Mouse (Mus musculus) A20 (cell line): ENCODE measurements around the gene Chl1.

Experiments used
- DNase-seq: peaks from one replicate; pipeline ENCODE4 v3.0.0-alpha.2; 2011; ENCODE audit warnings: low read depth, low spot score

Chl1 gene

DNA sequence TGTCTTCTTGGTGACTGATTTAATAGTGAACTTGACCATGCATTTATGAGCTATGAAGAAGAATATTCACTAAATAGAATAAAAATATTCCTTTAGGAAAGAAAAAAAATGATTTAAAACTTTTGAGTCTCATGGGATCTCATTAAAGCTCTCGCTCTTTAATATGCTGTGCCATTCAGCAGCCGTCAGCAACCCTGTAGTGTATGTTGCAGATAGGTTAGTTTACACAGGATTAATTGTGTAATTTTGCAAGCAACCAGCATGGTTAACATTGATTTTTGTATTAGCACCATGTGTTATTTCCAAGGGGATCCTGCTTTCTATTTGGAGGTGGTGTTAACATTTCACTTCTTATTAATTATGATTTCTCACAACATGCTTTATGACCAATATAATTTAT, 32.2 kb downstream of the Chl1 start:
- DNase-seq: no peak

DNA sequence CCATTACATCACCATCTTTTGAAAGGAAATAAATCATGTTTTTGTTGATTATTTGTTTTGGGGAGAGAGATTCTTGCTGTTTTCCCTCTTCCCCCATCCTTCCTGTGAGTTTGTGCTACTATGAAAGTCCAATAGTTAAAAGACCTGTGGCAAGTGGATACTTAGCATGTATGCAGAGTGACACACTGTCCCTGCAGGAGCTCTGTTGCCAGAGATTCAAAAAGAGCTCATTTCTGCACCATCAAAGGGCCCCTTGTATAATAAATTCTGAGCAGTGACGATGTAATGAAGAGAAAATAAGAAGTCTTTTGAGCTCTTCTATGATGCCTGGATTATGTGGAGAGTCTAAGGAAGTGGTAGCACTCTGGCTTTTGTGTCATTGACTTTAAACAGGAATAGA, 33.4 kb downstream of the Chl1 start:
- DNase-seq: no peak

DNA sequence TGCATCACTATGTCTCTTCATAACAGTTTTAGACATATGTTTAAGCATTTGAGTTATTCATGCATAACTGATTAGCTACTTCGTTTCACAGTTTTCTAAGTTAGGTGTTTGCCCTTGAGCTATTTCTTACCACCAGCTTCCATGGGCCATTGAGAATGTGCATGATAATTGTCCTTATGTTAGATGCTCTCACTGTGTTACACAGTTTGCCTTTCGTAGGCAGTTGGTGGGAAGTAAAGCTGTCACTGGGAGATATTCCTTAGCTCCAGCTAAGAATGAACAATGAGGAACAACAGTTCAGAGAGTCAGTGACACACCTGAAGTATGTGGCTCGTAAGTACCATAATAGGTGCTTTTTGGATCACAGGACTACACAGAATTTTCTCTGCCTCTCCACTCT, 35.9 kb downstream of the Chl1 start:
- DNase-seq: no peak

DNA sequence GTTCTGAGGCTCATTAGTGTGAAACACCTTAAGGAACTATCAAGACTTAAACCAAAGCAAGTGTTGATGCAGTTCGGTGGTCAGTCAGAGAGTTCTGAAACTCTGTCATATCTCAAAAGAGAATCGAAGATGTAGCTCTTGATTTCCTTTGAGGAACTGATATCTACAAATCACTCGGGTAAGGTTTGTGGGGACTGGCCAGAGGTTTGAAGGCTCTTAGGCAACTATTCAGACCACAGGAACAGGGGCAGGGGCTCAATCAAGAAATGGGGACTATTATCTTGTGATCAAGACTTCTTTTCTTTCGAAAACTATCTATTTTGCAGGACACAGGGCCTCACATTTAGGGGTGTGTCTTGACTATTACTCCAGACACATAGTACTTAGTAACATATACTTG, 39.5 kb downstream of the Chl1 start:
- no peak for DNase-seq

DNA sequence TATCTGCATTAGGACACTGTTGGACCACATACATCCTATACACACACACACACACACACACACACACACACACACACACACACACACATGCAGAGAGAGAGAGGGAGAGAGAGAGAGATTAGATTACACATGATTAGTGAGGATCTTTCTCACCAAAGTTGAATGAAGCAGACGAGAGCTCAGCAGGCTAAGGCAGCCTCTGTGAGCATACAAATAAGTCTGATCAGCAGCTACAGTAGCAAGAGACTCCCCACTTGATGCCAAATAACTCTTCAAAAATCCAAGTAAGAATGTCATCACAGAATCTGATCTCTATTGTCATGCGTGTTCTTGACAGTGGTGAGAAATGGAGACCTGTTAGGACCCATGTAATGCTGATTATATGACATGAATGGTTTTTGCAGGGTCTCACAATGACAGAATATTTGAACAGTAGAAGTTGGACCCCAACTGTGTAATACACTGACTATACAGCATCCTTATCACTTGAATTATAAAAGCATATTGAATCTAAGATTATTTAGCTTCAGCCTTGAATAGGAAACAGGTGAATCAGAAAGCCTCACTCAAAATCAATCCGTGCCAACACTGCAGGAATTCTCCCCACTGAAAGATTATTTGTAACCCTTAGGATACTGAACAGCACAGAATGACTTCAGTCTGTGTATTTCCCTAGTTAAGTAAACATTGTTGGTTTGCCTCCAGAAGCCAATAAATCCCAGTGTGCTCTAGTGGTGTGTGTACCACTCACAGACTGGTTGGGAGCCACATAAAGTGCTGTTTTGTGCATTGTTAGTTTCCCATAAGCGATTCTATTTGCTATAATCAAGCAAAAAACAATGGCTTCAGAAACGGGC, 47.9 kb downstream of the Chl1 start:
- no peak for DNase-seq

DNA sequence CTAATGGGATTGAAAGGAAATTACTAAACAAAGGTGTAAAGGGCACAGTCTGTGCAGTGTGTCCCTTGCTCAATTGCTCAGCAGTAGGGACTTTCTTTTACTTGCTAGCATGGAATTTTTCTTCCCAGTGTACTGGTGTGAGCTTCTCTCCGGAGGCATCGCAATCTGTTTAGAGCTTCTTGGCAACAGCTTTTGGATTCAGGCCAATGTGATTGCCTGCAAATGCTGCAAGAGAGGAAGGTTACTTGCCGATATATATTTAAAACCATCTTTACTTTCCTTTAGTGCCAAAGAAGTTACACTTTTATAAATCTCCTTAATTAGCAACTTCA, 48.5 kb downstream of the Chl1 start:
- DNase-seq: no peak

DNA sequence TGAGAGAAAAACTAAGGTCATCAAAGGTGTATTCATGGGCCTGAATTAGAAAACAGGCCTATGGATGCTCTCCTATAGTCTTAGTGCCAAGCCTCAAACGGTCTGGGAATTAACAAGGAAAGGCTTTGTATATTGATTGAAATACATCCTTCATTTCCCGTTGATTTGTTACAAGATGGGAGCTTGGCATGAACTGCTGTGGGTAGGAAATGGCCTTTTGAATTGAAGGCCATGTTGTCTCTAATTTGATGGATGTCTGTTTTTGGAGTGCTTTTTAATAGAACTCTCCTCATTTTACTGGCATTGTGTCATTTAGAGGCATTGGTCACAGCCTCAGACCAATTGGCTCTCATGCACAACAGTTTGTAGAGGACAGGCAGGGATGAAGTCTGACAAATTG, 49.0 kb downstream of the Chl1 start:
- no peak for DNase-seq

DNA sequence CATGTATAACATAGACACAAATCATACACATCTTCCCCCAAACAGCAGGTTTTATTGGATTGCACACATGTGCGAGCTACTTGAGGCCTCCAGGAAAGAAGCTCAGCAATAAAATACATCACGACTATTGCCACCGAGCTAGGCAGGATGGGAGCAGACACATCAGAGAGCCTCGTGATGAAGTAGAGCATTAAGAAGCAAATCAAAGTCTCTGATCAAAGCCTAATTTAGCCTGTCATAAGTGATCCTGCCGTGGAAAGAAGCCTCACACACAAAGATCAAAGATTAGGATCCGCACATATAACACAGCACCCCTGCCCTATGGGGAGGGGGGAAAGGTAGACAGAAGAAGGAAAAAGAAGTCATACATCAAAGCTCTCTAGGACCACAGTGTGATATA, 54.4 kb downstream of the Chl1 start:
- no peak for DNase-seq

DNA sequence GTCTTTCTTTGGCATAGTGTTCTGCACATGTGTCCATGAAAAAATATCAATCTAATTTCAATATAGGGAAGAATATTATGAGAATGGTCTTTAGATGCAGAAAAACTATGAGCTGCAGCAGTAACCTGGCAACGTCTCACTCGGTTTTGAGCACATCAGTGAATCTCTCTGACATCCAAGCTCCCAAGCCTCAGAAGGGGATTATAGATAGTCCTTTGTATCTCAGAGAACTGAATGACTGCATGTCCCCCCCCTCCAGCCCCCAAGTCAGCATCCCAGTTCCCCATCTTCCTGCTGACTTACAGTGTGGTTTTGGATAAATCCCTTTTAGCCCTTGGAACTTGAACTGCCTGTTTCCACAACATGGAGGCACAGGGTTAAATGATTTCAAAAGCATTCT, 56.9 kb downstream of the Chl1 start:
- no peak for DNase-seq

DNA sequence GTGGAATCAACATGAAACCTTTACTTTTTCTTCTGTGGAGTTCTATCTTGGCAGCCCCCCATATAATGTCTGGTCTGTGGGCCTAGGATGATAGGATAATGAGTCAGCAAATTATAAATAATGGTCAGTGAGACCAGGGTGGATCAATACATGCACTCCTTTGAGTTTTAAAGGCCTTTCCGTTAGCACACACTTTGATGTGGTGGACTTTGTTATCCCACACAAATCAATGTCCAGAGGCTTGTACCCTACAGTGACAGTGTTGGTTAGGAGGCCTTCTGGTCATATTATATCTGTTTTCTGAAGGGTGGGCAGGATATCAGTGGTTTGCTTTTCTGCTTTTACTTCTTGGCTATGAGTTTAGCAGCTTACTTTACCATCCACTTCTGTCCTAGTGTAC, 62.3 kb downstream of the Chl1 start:
- no peak for DNase-seq

DNA sequence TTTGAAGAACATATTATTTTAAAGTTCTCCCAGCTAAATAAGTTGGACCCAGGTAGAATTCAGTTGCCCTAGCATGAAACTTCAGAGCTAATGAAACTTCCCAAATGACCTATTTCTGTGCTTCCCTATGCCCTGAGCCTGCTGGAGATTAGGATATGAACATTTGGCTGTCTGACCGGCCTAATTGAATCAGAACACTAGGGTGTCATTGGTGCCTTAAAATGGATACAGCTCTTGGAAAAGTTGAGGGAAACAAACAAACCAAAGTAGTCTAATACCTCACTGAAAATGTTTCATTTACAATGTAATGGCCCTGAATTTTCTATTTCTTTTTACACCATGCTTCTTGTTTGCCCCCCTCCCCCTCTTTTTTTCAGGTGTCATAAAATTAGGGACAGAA, 73.8 kb downstream of the Chl1 start:
- no peak for DNase-seq

DNA sequence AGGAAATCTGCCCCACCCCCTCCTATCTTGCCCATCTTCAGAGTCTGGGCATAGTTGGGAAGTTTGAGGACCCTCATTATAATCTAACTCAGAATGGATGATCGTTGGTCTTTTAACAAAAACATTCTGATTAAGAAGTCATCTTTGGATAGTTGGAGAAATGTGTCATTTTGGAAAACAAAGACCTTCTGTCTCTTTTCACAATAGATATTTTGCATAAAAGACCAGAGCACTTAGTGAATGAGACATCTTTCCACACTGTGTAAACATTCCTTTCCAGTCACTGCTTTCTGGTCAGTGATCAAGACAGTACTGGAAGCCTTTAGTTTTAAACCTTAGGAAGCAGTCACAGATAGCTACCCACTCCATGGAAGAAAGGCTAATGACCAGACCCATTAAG, 75.3 kb downstream of the Chl1 start:
- no peak for DNase-seq

DNA sequence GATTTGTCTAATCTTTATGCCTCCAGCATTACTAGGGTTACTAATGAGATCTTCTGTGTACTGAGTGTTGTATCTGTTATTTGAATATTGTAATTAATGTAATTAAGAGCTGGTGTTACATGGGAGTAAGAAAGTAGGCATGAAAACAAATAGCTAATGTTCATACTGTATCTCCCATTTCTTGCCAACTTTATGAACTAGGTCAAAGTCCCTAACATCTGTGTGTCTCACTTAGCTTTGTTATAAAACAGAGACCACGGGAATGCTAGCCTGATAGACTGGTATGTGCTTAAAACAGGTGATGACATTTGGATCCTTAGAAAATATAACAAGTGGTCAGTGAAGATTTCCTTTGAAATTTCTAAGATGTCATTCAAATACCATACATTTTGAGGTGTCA, 75.7 kb downstream of the Chl1 start:
- no peak for DNase-seq

DNA sequence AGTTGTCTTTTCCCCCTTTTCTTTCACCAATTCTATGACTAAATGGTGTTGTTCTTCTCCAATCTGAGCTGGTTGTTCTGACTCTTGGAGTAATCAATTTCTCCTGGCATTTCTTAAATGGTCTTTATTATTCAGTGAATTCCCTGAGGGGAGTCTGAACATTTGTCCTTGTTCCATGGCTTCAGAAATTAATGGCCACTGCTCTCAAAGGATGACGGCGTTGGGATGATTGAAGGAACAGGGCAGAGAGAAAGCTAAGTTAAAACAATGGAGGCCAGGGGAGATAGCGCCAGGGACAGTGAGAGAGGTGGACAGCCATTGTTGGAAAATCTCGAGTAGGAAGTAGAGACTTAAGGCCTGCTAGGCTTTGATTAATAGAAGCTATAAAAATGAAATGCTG, 91.7 kb downstream of the Chl1 start:
- no peak for DNase-seq

DNA sequence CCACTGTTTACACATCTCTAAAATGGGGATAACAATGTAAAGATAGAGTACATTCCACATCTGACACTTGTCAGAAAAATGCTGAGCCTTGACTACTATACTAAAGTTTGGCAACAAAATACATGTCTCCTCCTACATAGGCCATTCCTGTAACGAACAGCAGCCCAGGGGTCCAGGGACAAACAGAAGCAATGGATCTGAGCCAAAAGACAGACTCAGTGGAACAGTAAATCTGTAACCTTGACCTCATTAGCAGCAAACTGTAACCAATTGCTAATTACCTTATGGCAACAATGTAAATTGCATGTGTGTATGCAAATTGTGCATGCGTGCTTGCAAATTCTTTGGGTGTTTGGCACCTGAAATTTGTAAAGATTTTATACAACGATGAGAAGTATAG, 100.3 kb downstream of the Chl1 start:
- no peak for DNase-seq

DNA sequence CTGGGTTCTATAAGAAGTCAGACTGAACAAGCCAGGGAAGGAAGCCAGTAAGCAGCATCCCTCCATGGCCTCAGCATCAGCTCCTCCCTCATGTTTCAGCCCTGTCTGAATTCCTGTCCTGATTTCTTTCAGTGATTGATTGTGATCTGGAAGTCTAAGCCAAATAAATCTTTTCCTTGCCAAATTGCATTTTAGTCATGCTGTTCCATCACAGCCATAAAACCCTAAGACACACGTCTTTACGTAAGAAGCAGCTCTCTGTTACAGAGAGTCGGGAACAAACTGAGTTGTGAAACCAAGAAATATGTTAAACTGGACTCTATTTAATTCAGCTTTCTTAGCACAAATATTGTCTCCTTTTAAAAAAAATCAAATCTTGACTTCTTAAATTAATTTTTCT, 102.2 kb downstream of the Chl1 start:
- DNase-seq: no peak

DNA sequence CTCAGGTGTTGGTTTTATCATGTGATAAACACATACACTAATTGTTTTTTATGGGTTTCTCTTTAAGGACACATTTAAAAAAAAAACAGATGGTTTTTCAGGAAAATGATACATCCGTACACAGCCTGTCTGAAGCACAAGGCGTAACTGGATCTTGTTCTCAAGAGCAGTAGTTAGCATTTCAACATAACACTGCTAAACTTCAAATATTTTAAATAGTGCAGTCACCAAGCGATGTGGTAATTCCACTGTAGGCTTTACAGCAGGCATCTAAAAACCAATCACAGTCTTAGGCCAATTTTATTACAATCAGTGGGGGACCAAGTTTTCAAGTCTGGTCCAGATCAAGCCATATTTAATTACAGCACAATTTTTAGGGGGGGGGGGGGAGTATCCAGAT, 103.3 kb downstream of the Chl1 start:
- no peak for DNase-seq

DNA sequence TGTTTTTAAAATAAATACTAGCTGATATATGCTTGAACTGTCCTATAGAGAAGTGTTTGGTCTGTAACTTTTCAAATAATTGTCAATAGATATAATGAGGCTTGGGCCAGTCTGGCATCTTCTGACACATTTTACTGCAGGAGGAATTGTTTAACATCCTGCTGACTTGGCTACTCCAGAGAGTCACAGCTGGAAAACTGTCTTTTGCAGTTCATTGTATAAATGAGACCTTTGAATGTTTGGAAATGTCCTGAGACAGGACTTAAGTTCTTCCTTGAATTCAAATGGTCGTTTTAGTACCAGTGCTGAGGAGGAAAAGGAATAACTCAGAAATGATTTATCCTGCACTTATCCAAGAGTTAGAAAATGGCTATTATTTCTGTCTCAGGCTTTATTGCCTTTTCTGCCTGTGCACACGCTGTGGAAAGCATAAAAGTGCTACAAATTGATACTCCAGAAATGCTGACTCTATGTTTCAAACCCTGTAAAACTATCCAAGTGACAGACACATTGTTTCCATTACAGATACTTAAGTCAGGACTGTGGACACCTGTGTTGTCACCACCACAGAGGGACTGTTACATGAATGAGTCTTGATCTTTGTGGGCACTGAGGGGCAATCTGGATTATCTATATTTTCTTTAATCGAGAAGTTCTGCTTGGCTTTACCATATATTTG, 105.7 kb downstream of the Chl1 start:
- no peak for DNase-seq

DNA sequence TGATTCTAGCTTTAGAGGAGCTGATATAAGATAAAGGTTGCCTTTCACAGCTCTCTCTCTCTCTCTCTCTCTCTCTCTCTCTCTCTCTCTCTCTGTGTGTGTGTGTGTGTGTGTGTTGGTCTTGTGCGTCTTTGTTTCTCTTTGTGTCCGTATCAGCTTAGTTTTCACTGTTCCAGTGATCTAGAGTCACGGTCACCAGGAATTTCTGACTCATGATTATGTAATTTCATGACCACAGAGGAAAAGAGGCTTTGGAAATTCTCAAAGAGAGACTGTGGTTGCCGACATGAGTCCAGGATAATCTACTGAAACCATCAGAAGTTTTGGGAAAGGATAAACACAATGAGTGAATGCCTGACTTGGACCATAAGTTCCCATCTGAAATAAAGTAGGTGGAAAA, 110.5 kb downstream of the Chl1 start:
- no peak for DNase-seq

DNA sequence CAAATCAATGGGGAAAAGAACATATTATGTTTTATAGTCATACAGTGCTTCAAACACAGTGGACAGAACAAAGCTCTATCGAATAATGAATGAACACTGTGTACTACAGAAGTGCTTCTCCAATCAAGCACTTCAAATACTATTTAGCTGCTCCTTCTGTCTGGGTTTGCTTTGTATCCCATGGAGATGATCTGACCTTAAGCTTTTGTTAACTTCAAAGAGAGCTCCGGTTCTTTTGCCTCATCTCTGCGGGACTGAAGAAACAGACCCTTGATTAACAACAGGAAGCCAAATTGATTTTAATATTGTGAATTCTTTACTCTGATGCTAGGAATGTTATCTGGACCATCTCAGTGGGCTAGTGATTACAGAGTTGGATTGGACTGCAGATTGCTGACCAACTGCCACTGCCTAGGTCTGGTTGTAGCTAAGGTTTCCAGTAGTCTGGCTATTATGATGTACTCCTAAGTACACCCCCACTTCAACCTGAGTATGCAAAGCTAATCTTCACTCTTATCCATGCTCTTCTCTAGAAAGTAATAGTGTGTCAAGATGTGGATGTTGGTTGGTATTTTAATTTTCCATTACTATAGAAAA, 111.8 kb downstream of the Chl1 start:
- DNase-seq: no peak

DNA sequence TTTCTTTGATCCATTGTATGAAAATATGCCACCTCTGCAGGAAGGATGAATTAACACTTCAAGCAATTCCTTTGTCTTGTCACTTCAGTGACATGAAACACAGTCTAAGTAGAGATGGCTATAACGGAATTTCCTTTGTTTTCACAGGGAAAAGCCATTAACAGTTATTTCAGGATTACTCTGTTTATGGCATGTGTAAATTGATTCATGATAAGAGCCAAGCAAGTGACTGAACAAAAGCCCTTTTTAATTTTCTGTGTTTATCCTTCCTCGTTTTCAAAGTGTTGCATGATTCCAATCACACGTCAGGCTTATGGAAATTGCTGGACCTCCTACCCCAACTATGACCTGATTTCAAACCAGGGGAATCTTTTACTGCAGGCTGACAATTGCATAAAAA, 122.5 kb downstream of the Chl1 start:
- no peak for DNase-seq

DNA sequence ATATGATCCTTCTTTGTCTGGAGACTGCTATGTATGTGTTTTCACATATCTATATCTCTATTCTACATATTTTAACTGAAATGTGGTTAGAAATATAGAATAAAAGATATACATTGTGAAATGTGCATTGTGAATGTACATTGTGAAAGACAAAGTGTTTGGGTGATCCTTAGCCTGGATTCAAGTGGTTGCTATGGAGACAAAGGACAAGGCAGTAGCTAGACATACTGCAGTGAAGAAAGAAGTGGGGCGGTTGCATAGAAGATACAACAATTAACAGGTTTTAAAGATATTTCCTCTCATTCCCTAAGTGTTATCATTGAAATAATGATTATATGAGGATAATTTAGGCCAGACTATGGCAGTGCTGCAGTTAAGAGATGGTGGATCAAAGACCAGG, 146.4 kb downstream of the Chl1 start:
- DNase-seq: no peak

DNA sequence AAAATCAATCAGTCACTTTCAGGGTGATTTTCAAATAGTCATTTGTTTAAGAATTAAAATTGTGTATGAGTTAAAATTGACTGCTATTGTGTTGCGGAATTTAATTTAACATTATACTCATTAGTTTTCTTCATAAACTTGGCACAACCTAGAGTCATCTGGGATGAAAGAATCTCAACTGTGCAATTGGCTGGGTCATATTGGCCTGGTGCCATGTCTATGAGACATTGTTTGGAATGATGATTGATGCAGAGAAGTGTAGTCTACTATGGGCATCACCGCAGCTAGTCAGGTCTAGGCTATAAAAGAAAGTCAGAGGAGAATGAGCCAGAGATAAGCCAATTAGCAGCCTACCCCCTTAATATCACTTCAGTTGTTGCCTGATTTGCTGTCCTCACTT, 148.8 kb downstream of the Chl1 start:
- DNase-seq: no peak
